Comparison of ENCODE assay signal across 9 mouse cellular contexts in genomic region chr6:89498764-89499516, GRCm38 (mm10).
DNase-seq lines count a peak whose midpoint lies in the region; ATAC-seq and TF ChIP-seq lines count a peak whose summit lies in the region.
"Had no signal": no experiment of that assay in that cellular context is flagged by ENCODE, and none has a peak within 500 bp of the region (broad histone marks: within the 10 kb centered on the region; RNA-seq: fewer than 3 reads in every experiment).

No protein-coding gene starts in this region.

- H3K9me3 ChIP-seq in neural tube, embryonic 14.5 days (ENCODE audit: control insufficient read depth, low read length), result no peaks in the 10 kb centered on the region
- H3K9me3 ChIP-seq: heart, embryonic 15.5 days had no signal

- H3K27me3 ChIP-seq in neural tube, embryonic 14.5 days (ENCODE audit: control insufficient read depth, insufficient read depth, low read length), result no peaks in the 10 kb centered on the region
- H3K27me3 ChIP-seq: heart, embryonic 15.5 days had no signal

- no peaks in the 10 kb centered on the region for H3K4me1 ChIP-seq in neural tube, embryonic 14.5 days (ENCODE audit: control insufficient read depth, insufficient read depth, low read length)

- H3K9ac ChIP-seq in neural tube, embryonic 14.5 days (replicated peaks; ENCODE audit: low read depth, low read length), result no peak overlapping the region
- H3K9ac ChIP-seq: heart, embryonic 15.5 days had no signal

- peak; percentile 28 for TF ChIP-seq CTCF in layer of hippocampus, adult 2 months (conservative IDR thresholded peaks at IDR 0.05)

- 0 out of 2 replicates have a peak overlapping the region, but pooled peaks have one; percentile 44 for H3K27ac ChIP-seq in neural tube, embryonic 14.5 days (ENCODE audit: low read depth, low read length)
- peak overlapping the region; percentile 84 for H3K27ac ChIP-seq in layer of hippocampus, adult 2 months
- H3K27ac ChIP-seq: heart, embryonic 15.5 days had no signal

- no peaks in the 10 kb centered on the region for H3K36me3 ChIP-seq in neural tube, embryonic 14.5 days (ENCODE audit: control insufficient read depth, insufficient read depth, low read length)
- H3K36me3 ChIP-seq: heart, embryonic 15.5 days had no signal

- H3K4me3 ChIP-seq in neural tube, embryonic 14.5 days (ENCODE audit: low read depth, low read length), result no peak overlapping the region
- H3K4me3 ChIP-seq in layer of hippocampus, adult 2 months, result no peak overlapping the region
- H3K4me3 ChIP-seq: heart, embryonic 15.5 days had no signal

- WGBS in neural tube, embryonic 14.5 days, result 50% methylated on average over 6 of the region's 6 CpGs

- peak; percentile 32 to 69 for DNase-seq in frontal cortex, adult 2 months (ENCODE audit: extremely low spot score in 1 of 2, low spot score in 1 of 2)
- DNase-seq in frontal cortex, postnatal 10 days (ENCODE audit: low spot score in 2 of 2), result no peak
- no peak for DNase-seq in neural tube, embryonic 10.5 days (ENCODE audit: extremely low spot score, low spot score)
- DNase-seq in layer of hippocampus, adult 2 months (ENCODE audit: low spot score in 2 of 2), result peak; percentile 56 to 78
- DNase-seq in right cerebral cortex, postnatal 10 days (ENCODE audit: low spot score in 2 of 2), result peak; percentile 44 to 65
- DNase-seq in MN1 (ENCODE audit: low spot score), result no peak
- DNase-seq in embryo, embryonic 9.5 days (ENCODE audit: extremely low spot score), result no peak

- no peak for ATAC-seq in neural tube, embryonic 14.5 days (ENCODE audit: low read depth)

- no peak overlapping the region for H3K4me2 ChIP-seq in neural tube, embryonic 14.5 days (ENCODE audit: low read depth, low read length)
- H3K4me2 ChIP-seq: heart, embryonic 15.5 days had no signal

Comparison
In these comparisons a context has a peak if more than half of its experiments do, and no peak if none do; other contexts are left out.
1. DNase-seq: peak in frontal cortex, adult 2 months (2 of 2), layer of hippocampus, adult 2 months (2 of 2) and right cerebral cortex, postnatal 10 days (2 of 2); none in frontal cortex, postnatal 10 days (0 of 2), neural tube, embryonic 10.5 days (single experiment), MN1 (single experiment) and embryo, embryonic 9.5 days (single experiment).